Mouse (Mus musculus): ENCODE measurements around the gene Bicc1. TPM values are rescaled to one million over a fixed set of nuclear protein-coding genes. Genes with fewer than 3 reads are reported as not detected.

Gene Bicc1
- polyA plus RNA-seq, 1 experiment from 2014 or later = 6.3 TPM

DNA sequence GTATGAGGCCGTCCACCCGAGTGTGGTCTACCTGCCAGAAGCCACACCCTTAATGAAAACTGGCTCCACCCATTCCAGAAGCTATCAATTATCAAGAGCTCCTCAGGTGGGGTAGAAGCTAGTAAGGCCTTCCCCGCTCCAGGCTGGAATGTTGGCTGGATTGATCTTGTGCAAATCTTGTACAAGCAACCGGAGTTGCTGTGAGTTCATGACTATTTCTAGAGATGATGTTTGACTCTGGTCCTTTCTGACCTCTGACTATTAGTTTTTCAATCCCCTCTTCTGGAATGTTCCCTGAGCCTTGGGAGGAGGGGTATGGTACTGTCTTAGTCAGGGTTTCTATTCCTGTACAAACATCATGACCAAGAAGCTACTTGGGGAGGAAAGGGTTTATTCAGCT lies 157.3 kb downstream of the Bicc1 start:
- 95% methylated on average over 4 of the region's 4 CpGs for WGBS
- Histone ChIP-seq H3K4me3 (no peak overlapping the region), H3K27me3 (replicated peaks) (no peaks in the 10 kb centered on the region), H3K9me3 (no peaks in the 10 kb centered on the region), H3K27ac (no peak overlapping the region), H3K36me3 (replicated peaks) (no peaks in the 10 kb centered on the region), H3K4me1 (no peaks in the 10 kb centered on the region), H3K4me2 (no peak overlapping the region), H3K9ac (no peak overlapping the region)
- no peak for ATAC-seq (replicated peaks)

DNA sequence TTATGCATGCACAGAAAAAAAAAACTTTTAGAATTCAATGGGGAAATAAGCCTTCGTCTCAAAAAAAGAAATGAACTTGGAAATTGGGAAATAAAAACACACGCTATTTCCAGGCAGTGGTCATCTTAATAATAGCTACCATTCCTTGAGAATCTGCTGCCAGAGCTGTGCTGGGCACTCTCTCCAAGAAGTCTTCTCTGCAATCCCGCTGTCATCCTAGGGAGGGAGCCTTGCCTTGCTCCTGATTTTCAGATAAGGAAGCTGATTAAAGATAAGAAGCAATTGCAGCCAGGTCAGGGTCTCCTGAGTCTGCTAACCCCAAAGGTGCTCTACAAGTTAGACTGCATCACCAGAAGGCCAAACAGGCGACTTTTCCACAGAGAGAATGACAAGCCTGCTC lies 161.4 kb downstream of the Bicc1 start:
- no peak overlapping the region for H3K4me2 ChIP-seq
- H3K36me3 ChIP-seq (replicated peaks) = no peaks in the 10 kb centered on the region
- H3K27me3 ChIP-seq (replicated peaks) = no peaks in the 10 kb centered on the region
- H3K27ac ChIP-seq = no peak overlapping the region
- peaks cover 9% of the 10 kb centered on the region for H3K4me1 ChIP-seq
- no peaks in the 10 kb centered on the region for H3K9me3 ChIP-seq
- no peak overlapping the region for H3K4me3 ChIP-seq
- ATAC-seq (replicated peaks) = no peak
- no peak overlapping the region for H3K9ac ChIP-seq
- 47% methylated on average over 4 of the region's 4 CpGs for WGBS

DNA sequence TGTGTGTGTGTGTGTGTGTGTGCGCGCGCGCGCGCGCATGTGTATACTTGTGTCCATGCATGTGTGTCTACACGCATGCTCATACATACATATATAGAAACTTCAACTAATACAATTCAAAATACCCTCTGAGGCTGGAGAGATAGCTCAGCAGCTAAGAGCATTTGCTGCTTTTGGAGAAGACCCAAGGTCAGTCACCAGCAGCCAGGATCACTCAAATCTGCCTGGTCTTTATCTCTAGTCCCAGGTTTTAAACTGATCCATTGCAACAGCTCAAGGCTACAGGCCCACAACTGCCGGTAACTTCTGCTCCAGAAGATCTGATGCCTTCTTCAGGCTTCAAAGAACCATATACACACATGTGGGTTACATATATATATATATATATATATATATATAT lies 163.4 kb downstream of the Bicc1 start:
- Histone ChIP-seq H3K36me3 (replicated peaks) (no peaks in the 10 kb centered on the region), H3K9ac (no peak overlapping the region), H3K9me3 (no peaks in the 10 kb centered on the region), H3K4me1 (peaks cover 12% of the 10 kb centered on the region), H3K27me3 (replicated peaks) (no peaks in the 10 kb centered on the region), H3K4me3 (no peak overlapping the region), H3K4me2 (no peak overlapping the region), H3K27ac (no peak overlapping the region)
- ATAC-seq (replicated peaks) = no peak
- WGBS = 96% methylated on average over 9 of the region's 9 CpGs

- Histone ChIP-seq H3K9me3 (no peaks in the 10 kb centered on the region), H3K9ac (no peak overlapping the region), H3K27ac (peak overlapping the region; percentile 87), H3K4me3 (no peak overlapping the region), H3K36me3 (replicated peaks) (no peaks in the 10 kb centered on the region), H3K4me1 (peaks cover 12% of the 10 kb centered on the region), H3K27me3 (replicated peaks) (no peaks in the 10 kb centered on the region), H3K4me2 (no peak overlapping the region)
- 94% methylated on average over 2 of the region's 2 CpGs for WGBS
- peak; percentile 61 for ATAC-seq (replicated peaks)
Measured at GRCm38 (mm10) chr10:70994135-70994497, 165.4 kb downstream of the Bicc1 start.

DNA sequence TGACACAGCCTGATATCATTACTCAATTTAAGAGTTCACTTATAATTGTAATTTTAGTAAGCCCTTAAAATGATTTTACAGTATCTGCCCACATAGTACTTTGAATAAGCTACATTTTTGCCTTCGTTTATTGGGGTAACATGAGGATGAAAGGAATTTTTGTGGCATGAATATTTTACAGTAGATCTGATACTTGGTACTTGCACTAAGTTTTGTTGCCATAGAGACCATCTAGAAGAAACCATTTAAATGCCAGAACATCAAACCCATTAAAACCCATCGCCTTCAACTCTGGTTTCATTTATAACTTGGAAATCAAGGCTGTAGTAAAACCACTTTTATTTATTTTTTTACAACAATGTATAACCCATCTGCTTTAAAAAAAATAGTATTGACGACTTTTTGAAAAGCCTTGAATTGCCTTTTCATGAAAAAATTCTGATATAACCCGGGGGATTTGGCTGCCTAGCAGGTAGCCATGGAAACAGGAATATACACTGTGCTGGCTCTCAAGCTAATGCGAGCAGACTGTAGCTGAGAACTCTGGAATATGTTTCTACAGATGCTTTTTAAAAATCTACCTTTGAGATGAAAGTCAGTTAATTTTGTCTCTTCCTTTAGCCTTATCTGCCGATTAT lies 165.9 kb downstream of the Bicc1 start:
- Histone ChIP-seq H3K9ac (no peak overlapping the region), H3K4me1 (peaks cover 12% of the 10 kb centered on the region), H3K27ac (peak overlapping the region; percentile 87), H3K4me3 (no peak overlapping the region), H3K4me2 (peak overlapping the region; percentile 16; the same call in 1 of the 2 replicates), H3K27me3 (replicated peaks) (no peaks in the 10 kb centered on the region), H3K36me3 (replicated peaks) (no peaks in the 10 kb centered on the region), H3K9me3 (no peaks in the 10 kb centered on the region)
- peak; percentile 95 for ATAC-seq (replicated peaks)
- 32% methylated on average over 6 of the region's 6 CpGs for WGBS

DNA sequence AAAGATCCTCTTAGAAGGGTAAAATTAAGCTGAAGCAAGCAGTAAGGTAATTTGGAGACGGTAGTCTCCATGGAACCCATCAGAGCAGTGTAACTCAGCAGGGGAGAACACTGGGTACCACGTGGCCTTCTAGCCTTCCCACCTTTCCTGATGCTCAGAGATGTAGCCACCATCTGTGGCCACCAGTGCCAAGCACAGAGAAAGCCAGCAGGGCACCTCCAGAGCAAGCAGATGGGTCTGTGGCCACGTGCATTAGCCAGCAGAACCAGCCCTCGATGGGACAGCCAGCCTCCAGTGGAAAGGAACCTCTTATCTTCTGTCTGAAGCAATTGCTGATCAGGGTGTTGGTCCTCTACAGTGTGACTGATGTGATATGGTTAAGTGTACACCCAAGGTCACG lies 172.1 kb downstream of the Bicc1 start:
- Histone ChIP-seq H3K27me3 (replicated peaks) (no peaks in the 10 kb centered on the region), H3K4me2 (no peak overlapping the region), H3K4me3 (no peak overlapping the region), H3K4me1 (no peaks in the 10 kb centered on the region), H3K9ac (no peak overlapping the region), H3K36me3 (replicated peaks) (no peaks in the 10 kb centered on the region), H3K27ac (no peak overlapping the region), H3K9me3 (no peaks in the 10 kb centered on the region)
- 79% methylated on average over 5 of the region's 5 CpGs for WGBS
- ATAC-seq (replicated peaks) = no peak

DNA sequence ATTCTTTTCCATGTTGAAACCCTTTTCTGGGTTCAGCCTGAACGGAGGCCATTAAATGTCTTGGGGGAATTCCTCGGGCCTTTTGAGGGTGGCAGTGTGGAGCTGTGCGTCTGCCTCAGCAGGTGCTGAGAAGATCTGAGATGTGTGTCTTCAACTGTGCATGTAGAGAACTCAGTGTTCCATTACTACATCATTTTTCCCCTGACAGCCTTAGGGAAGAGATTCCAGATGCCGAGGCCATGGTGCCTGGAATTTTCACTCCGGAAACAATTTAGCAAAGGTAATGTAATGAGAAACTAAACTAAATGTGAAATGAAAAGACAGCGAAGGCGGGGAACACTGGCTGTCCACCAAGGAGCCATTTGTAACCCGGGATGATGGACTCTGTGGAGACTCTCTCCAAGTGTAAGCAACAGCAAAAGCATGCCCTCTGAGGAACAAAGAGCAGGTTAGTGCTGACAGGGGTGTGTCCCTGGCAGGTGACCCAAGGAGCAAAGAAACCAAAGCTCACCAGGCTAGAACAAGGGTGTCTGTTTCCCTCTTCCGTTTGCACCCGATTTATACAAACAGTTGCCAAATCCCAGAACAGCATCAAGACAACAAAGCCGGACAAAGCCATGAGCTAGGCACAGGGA lies 176.3 kb downstream of the Bicc1 start:
- no peak overlapping the region for H3K4me3 ChIP-seq
- no peaks in the 10 kb centered on the region for H3K4me1 ChIP-seq
- no peak overlapping the region for H3K9ac ChIP-seq
- 88% methylated on average over 11 of the region's 11 CpGs for WGBS
- H3K27ac ChIP-seq = no peak overlapping the region
- H3K9me3 ChIP-seq = no peaks in the 10 kb centered on the region
- H3K36me3 ChIP-seq (replicated peaks) = no peaks in the 10 kb centered on the region
- H3K27me3 ChIP-seq (replicated peaks) = no peaks in the 10 kb centered on the region
- H3K4me2 ChIP-seq = no peak overlapping the region
- ATAC-seq (replicated peaks) = no peak

DNA sequence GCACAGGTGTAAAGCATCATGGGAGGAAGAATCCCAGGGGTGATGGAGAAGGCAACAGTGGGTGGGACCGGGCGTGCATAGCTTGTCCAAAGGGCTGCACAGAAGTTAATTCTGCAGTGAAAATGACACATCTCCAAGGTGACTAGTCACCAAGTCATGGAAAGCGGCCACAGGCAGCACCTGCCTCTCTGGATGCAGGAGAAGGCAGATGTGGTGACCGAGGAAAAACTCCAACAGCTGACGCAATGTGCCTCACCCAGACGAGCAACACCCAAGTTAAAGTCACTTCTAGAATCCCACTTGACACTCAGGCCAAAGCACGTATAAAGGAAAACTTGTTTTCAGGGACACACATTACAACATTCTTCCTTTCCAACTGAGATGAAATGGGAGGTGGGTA lies 177.3 kb downstream of the Bicc1 start:
- WGBS = 91% methylated on average over 7 of the region's 7 CpGs
- Histone ChIP-seq H3K4me3 (no peak overlapping the region), H3K27ac (no peak overlapping the region)

DNA sequence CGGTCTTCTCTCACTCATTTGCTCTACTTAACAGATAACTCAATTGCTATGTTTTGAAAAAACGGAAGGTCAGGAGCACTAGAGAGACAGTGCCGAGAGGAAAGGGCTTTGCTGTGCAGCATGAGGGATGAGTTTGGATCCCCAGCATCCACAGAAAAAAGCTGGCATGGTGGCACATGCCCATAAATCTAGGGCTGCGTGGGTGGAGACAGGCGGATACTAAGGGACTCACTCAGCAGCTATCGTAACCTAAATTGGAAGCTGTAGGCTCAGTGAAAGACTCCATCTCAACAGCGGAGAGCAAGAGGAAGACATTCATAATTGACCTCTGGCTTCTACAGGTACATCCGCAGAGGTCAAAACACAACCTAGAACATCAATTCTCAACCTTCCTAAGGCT lies 179.8 kb downstream of the Bicc1 start:
- H3K9me3 ChIP-seq = no peaks in the 10 kb centered on the region
- H3K9ac ChIP-seq = no peak overlapping the region
- no peak overlapping the region for H3K27ac ChIP-seq
- H3K4me3 ChIP-seq = no peak overlapping the region
- H3K27me3 ChIP-seq (replicated peaks) = no peaks in the 10 kb centered on the region
- H3K36me3 ChIP-seq (replicated peaks) = no peaks in the 10 kb centered on the region
- no peaks in the 10 kb centered on the region for H3K4me1 ChIP-seq
- 96% methylated on average over 8 of the region's 8 CpGs for WGBS
- no peak for ATAC-seq (replicated peaks)
- no peak overlapping the region for H3K4me2 ChIP-seq

More for the DNA sequence above, 177.3 kb downstream of the Bicc1 start:
- Histone ChIP-seq H3K36me3 (replicated peaks) (no peaks in the 10 kb centered on the region), H3K4me2 (no peak overlapping the region), H3K27me3 (replicated peaks) (no peaks in the 10 kb centered on the region), H3K4me1 (no peaks in the 10 kb centered on the region), H3K9ac (no peak overlapping the region), H3K9me3 (no peaks in the 10 kb centered on the region)
- no peak for ATAC-seq (replicated peaks)

- H3K4me2 ChIP-seq = no peak overlapping the region
- no peak overlapping the region for H3K9ac ChIP-seq
- no peaks in the 10 kb centered on the region for H3K4me1 ChIP-seq
- ATAC-seq (replicated peaks) = no peak
- no peak overlapping the region for H3K4me3 ChIP-seq
- WGBS = 75% methylated on average over 6 of the region's 6 CpGs
- H3K36me3 ChIP-seq (replicated peaks) = no peaks in the 10 kb centered on the region
- no peaks in the 10 kb centered on the region for H3K27me3 ChIP-seq (replicated peaks)
- no peak overlapping the region for H3K27ac ChIP-seq
- no peaks in the 10 kb centered on the region for H3K9me3 ChIP-seq
Measured at GRCm38 (mm10) chr10:70977141-70977540, 182.4 kb downstream of the Bicc1 start.

DNA sequence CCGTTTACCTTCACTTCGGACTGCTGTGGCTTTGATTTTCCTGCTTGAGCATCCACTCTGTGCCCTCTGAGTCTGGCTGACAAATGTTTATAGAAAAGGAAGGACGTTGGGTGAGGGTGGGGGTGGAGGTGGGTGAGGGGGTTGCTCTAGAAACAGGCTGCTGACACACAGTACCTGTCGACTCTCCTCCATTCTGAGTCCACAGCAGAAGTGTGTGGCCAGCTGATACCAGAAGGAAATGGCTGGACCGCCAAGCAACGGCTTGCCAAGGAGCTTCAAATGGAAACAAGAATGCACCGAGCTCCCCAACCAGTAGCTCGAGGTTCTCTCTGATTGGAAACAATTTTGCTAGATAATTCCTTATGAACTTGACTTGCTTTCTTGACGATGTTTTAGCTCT lies 182.9 kb downstream of the Bicc1 start:
- no peaks in the 10 kb centered on the region for H3K9me3 ChIP-seq
- no peak overlapping the region for H3K4me3 ChIP-seq
- ATAC-seq (replicated peaks) = no peak
- 83% methylated on average over 9 of the region's 9 CpGs for WGBS
- no peak overlapping the region for H3K4me2 ChIP-seq
- no peaks in the 10 kb centered on the region for H3K4me1 ChIP-seq
- H3K27ac ChIP-seq = no peak overlapping the region
- H3K36me3 ChIP-seq (replicated peaks) = no peaks in the 10 kb centered on the region
- H3K9ac ChIP-seq = no peak overlapping the region
- H3K27me3 ChIP-seq (replicated peaks) = no peaks in the 10 kb centered on the region

DNA sequence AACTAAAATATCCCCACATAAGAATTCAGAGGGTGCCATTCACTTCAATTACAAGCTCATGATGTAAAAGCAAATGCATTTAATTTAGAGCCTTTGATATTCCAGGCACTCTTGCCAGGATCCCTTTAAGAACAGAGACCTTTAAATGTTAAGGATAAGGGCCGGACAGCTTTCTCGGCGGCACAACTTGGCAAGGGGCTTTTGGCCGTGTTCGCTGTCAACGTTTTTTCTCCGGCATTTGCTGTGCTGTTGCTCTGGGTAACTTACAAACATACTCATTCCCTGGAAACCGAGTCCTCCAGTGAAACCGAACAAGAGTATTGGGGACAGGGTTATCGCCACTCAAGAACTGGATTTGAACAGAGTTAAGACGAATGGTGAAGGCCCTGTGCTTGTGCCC lies 188.3 kb downstream of the Bicc1 start:
- Histone ChIP-seq H3K36me3 (replicated peaks) (no peaks in the 10 kb centered on the region), H3K9ac (no peak overlapping the region), H3K4me3 (no peak overlapping the region), H3K4me1 (peaks cover 3% of the 10 kb centered on the region; the same call in 1 of the 2 replicates), H3K4me2 (no peak overlapping the region), H3K27ac (no peak overlapping the region), H3K27me3 (replicated peaks) (no peaks in the 10 kb centered on the region), H3K9me3 (no peaks in the 10 kb centered on the region)
- ATAC-seq (replicated peaks) = no peak
- 73% methylated on average over 11 of the region's 11 CpGs for WGBS
